Mouse (Mus musculus): ENCODE results near the gene Trip13.

Trip13 gene

GRCm38 (mm10) chr13:73907136-73907535 is 30.4 kb downstream of the Trip13 start:
- in situ Hi-C loops (cut with MboI; ENCODE audit: low pct_unique_long_range_greater_than_20kb in 1 of 2, low sequenced_read_pairs in 2 of 2, unreplicated experiment in 1 of 2), result loop anchor here (5.0 kb wide), 2 partner anchors 185 to 195 kb away; no protein-coding TSS in a partner anchor

GRCm38 (mm10) chr13:73897561-73897960 is 40.0 kb downstream of the Trip13 start:
- in situ Hi-C loops (cut with MboI; ENCODE audit: low pct_unique_long_range_greater_than_20kb in 1 of 2, low sequenced_read_pairs in 2 of 2, unreplicated experiment in 1 of 2), result no loop called here

GRCm38 (mm10) chr13:73892493-73893178 is 44.9 kb downstream of the Trip13 start:
- in situ Hi-C loops (cut with MboI; ENCODE audit: low pct_unique_long_range_greater_than_20kb in 1 of 2, low sequenced_read_pairs in 2 of 2, unreplicated experiment in 1 of 2), result no loop called here

- in situ Hi-C loops (cut with MboI; ENCODE audit: low pct_unique_long_range_greater_than_20kb in 1 of 2, low sequenced_read_pairs in 2 of 2, unreplicated experiment in 1 of 2), result no loop called here
Observed at GRCm38 (mm10) chr13:73887415-73887874, 50.1 kb downstream of the Trip13 start.

GRCm38 (mm10) chr13:73886601-73887000 is 51.0 kb downstream of the Trip13 start:
- in situ Hi-C loops (cut with MboI; ENCODE audit: low pct_unique_long_range_greater_than_20kb in 1 of 2, low sequenced_read_pairs in 2 of 2, unreplicated experiment in 1 of 2), result no loop called here

- in situ Hi-C loops (cut with MboI; ENCODE audit: low pct_unique_long_range_greater_than_20kb in 1 of 2, low sequenced_read_pairs in 2 of 2, unreplicated experiment in 1 of 2), result no loop called here
Observed at GRCm38 (mm10) chr13:73886066-73886465, 51.5 kb downstream of the Trip13 start.

GRCm38 (mm10) chr13:73885656-73886055 is 51.9 kb downstream of the Trip13 start:
- in situ Hi-C loops (cut with MboI; ENCODE audit: low pct_unique_long_range_greater_than_20kb in 1 of 2, low sequenced_read_pairs in 2 of 2, unreplicated experiment in 1 of 2), result no loop called here

- in situ Hi-C loops (cut with MboI; ENCODE audit: low pct_unique_long_range_greater_than_20kb in 1 of 2, low sequenced_read_pairs in 2 of 2, unreplicated experiment in 1 of 2), result no loop called here
Observed at GRCm38 (mm10) chr13:73881347-73881746, 56.2 kb downstream of the Trip13 start.

GRCm38 (mm10) chr13:73879824-73880223 is 57.8 kb downstream of the Trip13 start:
- in situ Hi-C loops (cut with MboI; ENCODE audit: low pct_unique_long_range_greater_than_20kb in 1 of 2, low sequenced_read_pairs in 2 of 2, unreplicated experiment in 1 of 2), result no loop called here

GRCm38 (mm10) chr13:73872159-73872558 is 65.4 kb downstream of the Trip13 start:
- in situ Hi-C loops (cut with MboI; ENCODE audit: low pct_unique_long_range_greater_than_20kb in 1 of 2, low sequenced_read_pairs in 2 of 2, unreplicated experiment in 1 of 2), result no loop called here
